Mouse (Mus musculus) E14TG2a.4 (cell line): ENCODE measurements around the gene Rdm1.

Experiments used
- CTCF ChIP-seq: conservative IDR thresholded peaks from 2 replicates; pipeline ENCODE4 v1.5.1; 2014; ENCODE audit warnings: low read length
- NANOG ChIP-seq: IDR thresholded peaks from 2 replicates; pipeline ENCODE4 v1.6.1; 2014; ENCODE audit warnings: borderline replicate concordance, low read length, mixed read lengths
- POU5F1 ChIP-seq: IDR thresholded peaks from 2 replicates; pipeline ENCODE4 v1.6.1; 2014; ENCODE audit warnings: low read length, borderline replicate concordance

DNA sequence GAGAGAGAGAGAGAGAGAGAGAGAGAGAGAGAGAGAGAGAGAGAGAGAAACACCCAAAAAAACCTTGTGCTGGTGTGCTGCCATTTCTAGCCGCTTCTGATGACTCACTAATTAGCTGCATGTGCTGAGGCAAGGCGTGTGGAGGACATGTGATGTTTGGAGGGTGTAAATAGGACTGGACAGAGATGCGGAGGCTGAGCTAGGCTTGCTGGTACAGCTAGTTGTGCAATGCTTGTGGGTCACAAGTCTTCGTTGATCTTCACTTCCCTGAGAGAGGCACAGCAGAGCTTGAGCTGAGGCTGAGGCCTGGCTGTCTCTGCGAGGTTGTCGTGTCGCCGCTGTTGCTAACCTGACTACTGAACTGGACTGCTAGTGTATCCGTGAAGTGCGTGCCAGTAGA is 39.3 kb upstream of the Rdm1 start:
- TF ChIP-seq CTCF (no peak), POU5F1 (no peak), NANOG (no peak)
